Mouse (Mus musculus): ENCODE measurements around the gene Micu1.

DNA sequence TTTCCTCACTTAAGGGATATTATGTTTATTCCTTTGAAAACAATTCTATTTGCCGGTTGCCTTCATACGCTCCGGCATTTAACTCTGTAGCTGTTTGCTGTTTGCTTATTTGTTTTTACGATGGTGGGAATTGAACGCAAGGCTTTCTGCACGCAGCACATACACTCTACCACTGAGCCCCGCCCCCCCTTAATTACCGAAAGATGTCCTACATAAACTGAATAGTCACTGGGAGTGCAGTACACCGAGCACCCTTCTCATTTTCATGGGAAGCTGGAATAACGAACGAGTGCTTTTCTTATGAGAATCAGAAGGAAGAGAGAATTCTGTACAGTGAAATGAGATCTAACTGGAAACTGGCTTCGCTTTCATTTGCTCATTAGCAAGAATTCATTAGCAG, 41.1 kb downstream of the Micu1 start:
- TF ChIP-seq CTCF (IDR thresholded peaks at IDR 0.05; ENCODE audit: low read depth, low read length) (no peak), POLR2A (IDR thresholded peaks at IDR 0.05; ENCODE audit: borderline replicate concordance, low read depth, low read length) (no peak)

Measured in bone marrow macrophage, adult 2 months (primary cell).